Mouse (Mus musculus): Measurements from ENCODE around the gene Il1rap.

Il1rap gene

GRCm38 (mm10) chr16:26612499-26613220 is 31.2 kb downstream of the Il1rap start:
- no peak for DNase-seq (ENCODE audit: low spot score)

GRCm38 (mm10) chr16:26623141-26623540 is 41.6 kb downstream of the Il1rap start:
- DNase-seq (ENCODE audit: low spot score), result no peak

GRCm38 (mm10) chr16:26626065-26626464 is 44.6 kb downstream of the Il1rap start:
- no peak for DNase-seq (ENCODE audit: low spot score)

- no peak for DNase-seq (ENCODE audit: low spot score)
These were observed 53.3 kb downstream of the Il1rap start for GRCm38 (mm10) chr16:26634800-26635199.

- no peak for DNase-seq (ENCODE audit: low spot score)
These were observed 61.6 kb downstream of the Il1rap start for GRCm38 (mm10) chr16:26643077-26643476.

- DNase-seq (ENCODE audit: low spot score), result no peak
These were observed 64.6 kb downstream of the Il1rap start for GRCm38 (mm10) chr16:26646066-26646465.

GRCm38 (mm10) chr16:26647036-26647435 is 65.5 kb downstream of the Il1rap start:
- no peak for DNase-seq (ENCODE audit: low spot score)

- no peak for DNase-seq (ENCODE audit: low spot score)
These were observed 81.4 kb downstream of the Il1rap start for GRCm38 (mm10) chr16:26662722-26663436.

GRCm38 (mm10) chr16:26666401-26666800 is 84.9 kb downstream of the Il1rap start:
- no peak for DNase-seq (ENCODE audit: low spot score)

- no peak for DNase-seq (ENCODE audit: low spot score)
These were observed 87.6 kb downstream of the Il1rap start for GRCm38 (mm10) chr16:26669081-26669480.

GRCm38 (mm10) chr16:26680381-26680780 is 98.9 kb downstream of the Il1rap start:
- no peak for DNase-seq (ENCODE audit: low spot score)

GRCm38 (mm10) chr16:26689771-26690170 is 108.3 kb downstream of the Il1rap start:
- DNase-seq (ENCODE audit: low spot score), result no peak

GRCm38 (mm10) chr16:26691294-26691693 is 109.8 kb downstream of the Il1rap start:
- DNase-seq (ENCODE audit: low spot score), result no peak

GRCm38 (mm10) chr16:26698076-26698475 is 116.6 kb downstream of the Il1rap start:
- no peak for DNase-seq (ENCODE audit: low spot score)

- DNase-seq (ENCODE audit: low spot score), result no peak
These were observed 119.1 kb downstream of the Il1rap start for GRCm38 (mm10) chr16:26700440-26701103.

GRCm38 (mm10) chr16:26705658-26706371 is 124.3 kb downstream of the Il1rap start:
- DNase-seq (ENCODE audit: low spot score), result no peak

- DNase-seq (ENCODE audit: low spot score), result no peak
These were observed 125.0 kb downstream of the Il1rap start for GRCm38 (mm10) chr16:26706503-26706902.

GRCm38 (mm10) chr16:26710922-26711321 is 129.4 kb downstream of the Il1rap start:
- DNase-seq (ENCODE audit: low spot score), result no peak

- DNase-seq (ENCODE audit: low spot score), result no peak
These were observed 132.2 kb downstream of the Il1rap start for GRCm38 (mm10) chr16:26713538-26714316.

GRCm38 (mm10) chr16:26722464-26722863 is 141.0 kb downstream of the Il1rap start:
- DNase-seq (ENCODE audit: low spot score), result no peak

GRCm38 (mm10) chr16:26723952-26724747 is 142.6 kb downstream of the Il1rap start:
- DNase-seq (ENCODE audit: low spot score), result no peak

Data from ovary, postnatal 10 days (tissue).